Mouse (Mus musculus) lung, postnatal 25 days (tissue): ENCODE measurements at regions not wholly inside any gene's neighbourhood (a gene's known extent, or its start where the extent isn't known, plus 50 kb on each side); places are given as distances from the start of the nearest gene placed in this dataset.

Experiments used
- DNase-seq: peaks from one replicate; pipeline ENCODE4 v3.0.0; 2022; ENCODE audit warnings: low spot score

- peak; percentile 23 for DNase-seq
These were observed 285.3 kb upstream of the Mpdz start for GRCm38 (mm10) chr4:81727735-81728581.

- DNase-seq = no peak
These were observed 284.4 kb upstream of the Mpdz start for GRCm38 (mm10) chr4:81726761-81727723.

GRCm38 (mm10) chr4:81724751-81725150, 282.1 kb upstream of the Mpdz start:
- DNase-seq = no peak

- DNase-seq = no peak
These were observed 269.8 kb upstream of the Mpdz start for GRCm38 (mm10) chr4:81712378-81712777.

GRCm38 (mm10) chr4:81695182-81695581, 252.6 kb upstream of the Mpdz start:
- no peak for DNase-seq

GRCm38 (mm10) chr4:81677205-81677604, 234.6 kb upstream of the Mpdz start:
- no peak for DNase-seq

GRCm38 (mm10) chr4:81674871-81675270, 232.3 kb upstream of the Mpdz start:
- DNase-seq = no peak

GRCm38 (mm10) chr4:81673398-81674265, 231.0 kb upstream of the Mpdz start:
- DNase-seq = peak; percentile 0

- DNase-seq = peak; percentile 7
These were observed 229.4 kb upstream of the Mpdz start for GRCm38 (mm10) chr4:81671986-81672385.

- no peak for DNase-seq
These were observed 226.6 kb upstream of the Mpdz start for GRCm38 (mm10) chr4:81669181-81669580.

- DNase-seq = no peak
These were observed 218.5 kb upstream of the Mpdz start for GRCm38 (mm10) chr4:81661096-81661495.

- DNase-seq = no peak
These were observed 185.8 kb upstream of the Mpdz start for GRCm38 (mm10) chr4:81628496-81628828.

- DNase-seq = no peak
These were observed 185.3 kb upstream of the Mpdz start for GRCm38 (mm10) chr4:81627714-81628495.

- no peak for DNase-seq
These were observed 182.8 kb upstream of the Mpdz start for GRCm38 (mm10) chr4:81625348-81625934.

- DNase-seq = no peak
These were observed 181.5 kb upstream of the Mpdz start for GRCm38 (mm10) chr4:81624111-81624510.

GRCm38 (mm10) chr4:81621391-81622137, 178.9 kb upstream of the Mpdz start:
- peak; percentile 30 for DNase-seq

GRCm38 (mm10) chr4:81617191-81617590, 174.6 kb upstream of the Mpdz start:
- no peak for DNase-seq

GRCm38 (mm10) chr4:81611191-81611590, 168.6 kb upstream of the Mpdz start:
- DNase-seq = no peak

GRCm38 (mm10) chr4:81600396-81600795, 157.8 kb upstream of the Mpdz start:
- no peak for DNase-seq

GRCm38 (mm10) chr4:81597390-81597789, 154.8 kb upstream of the Mpdz start:
- no peak for DNase-seq
